Mouse (Mus musculus) T-helper 17 cell (primary cell): ENCODE measurements around the gene Cmah.

Experiments
- in situ Hi-C, 2 experiments: fragments of 300-600 bp; cut with MboI, MseI; formaldehyde crosslinking; loops; 1 replicate in 1 of 2; 2 replicates in 1 of 2; pipeline ENCODE4 v1.15.1; 2025; ENCODE audit warnings: high pct_unique_total_duplicates in 2 of 2

Gene Cmah

DNA sequence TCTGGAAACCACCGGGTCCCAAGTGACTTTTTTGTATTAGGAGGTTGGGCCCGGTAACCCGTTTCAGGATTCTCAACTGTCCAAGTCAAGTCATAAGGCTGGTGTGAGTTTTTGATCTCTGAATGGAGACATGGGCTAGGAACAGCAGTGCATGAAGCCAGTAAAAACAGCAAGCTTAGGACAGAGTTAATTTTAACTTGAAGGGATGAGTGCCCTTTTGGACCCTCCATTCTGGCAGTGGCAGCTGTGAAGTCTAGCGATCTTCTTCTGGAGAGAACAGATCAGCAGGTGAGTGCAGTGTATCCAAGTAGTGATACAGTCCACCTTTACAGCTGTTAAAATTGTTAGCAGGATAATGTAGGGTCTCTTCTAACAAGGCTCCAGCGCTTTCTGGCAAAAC lies at the start of gene Cmah:
TSS of gene Cmah (plus strand) at position 204 of the 400 bp plus-strand sequence.
- in situ Hi-C loops = loop anchor here in 1 of 2 experiments (25.0 kb wide), 1 partner anchor 1335 kb away; no protein-coding TSS in a partner anchor

DNA sequence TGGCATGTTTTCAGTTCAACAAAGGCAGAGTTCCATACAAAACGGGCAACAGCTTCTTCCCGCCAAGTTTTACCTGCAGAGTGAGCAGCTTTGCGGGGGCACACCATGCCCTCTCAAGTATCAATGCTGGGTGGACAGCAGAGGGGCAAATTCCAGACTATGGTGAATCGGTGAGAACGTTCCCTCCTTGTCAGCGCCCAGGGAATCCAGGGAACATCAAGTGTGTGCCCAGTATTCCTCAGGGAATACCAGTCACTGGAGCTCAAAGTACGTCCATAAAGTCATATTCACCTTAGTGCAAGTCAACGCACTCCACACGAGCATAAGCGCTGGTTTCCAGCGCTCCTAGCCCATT lies 47.8 kb upstream of the Cmah start:
- in situ Hi-C loops = loop anchor here in 1 of 2 experiments (10.0 kb wide), 1 partner anchor 475 kb away; the partner anchor contains the start of gene Slc17a2

DNA sequence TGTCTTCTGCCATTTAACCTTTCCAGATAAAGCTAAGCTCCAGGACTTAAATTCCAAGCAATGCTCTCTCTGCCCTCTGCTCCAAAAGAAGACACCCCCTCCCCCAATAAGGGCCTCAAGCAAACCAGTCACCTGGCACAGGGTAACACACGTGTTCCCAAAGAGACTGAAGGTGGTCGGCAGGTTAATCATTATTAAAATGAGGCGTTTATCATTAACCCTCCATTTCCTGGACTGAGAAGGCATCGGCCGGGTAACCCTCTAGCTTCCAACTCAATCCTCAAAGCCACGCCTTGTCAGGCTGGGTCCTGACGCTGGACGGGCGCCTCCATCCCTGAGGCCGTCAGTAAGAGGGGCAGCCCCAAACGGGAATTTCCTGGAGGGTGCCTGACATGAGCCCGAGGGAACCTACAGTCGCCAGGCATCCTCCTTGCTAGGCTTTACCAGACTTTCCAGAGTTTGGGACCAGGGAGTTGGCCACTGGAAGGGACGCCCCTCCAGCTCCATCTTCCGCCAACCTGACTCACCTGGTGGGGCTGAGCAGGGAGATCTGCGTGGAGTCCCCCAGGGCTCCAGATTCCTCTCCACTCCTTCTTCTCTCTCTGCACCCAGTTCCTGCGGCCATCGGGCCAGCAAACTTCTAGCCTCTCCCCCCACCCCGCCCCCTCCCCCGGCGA lies 47.3 kb upstream of the Cmah start:
- in situ Hi-C loops = loop anchor here in 1 of 2 experiments (10.0 kb wide), 1 partner anchor 475 kb away; the partner anchor contains the start of gene Slc17a2

DNA sequence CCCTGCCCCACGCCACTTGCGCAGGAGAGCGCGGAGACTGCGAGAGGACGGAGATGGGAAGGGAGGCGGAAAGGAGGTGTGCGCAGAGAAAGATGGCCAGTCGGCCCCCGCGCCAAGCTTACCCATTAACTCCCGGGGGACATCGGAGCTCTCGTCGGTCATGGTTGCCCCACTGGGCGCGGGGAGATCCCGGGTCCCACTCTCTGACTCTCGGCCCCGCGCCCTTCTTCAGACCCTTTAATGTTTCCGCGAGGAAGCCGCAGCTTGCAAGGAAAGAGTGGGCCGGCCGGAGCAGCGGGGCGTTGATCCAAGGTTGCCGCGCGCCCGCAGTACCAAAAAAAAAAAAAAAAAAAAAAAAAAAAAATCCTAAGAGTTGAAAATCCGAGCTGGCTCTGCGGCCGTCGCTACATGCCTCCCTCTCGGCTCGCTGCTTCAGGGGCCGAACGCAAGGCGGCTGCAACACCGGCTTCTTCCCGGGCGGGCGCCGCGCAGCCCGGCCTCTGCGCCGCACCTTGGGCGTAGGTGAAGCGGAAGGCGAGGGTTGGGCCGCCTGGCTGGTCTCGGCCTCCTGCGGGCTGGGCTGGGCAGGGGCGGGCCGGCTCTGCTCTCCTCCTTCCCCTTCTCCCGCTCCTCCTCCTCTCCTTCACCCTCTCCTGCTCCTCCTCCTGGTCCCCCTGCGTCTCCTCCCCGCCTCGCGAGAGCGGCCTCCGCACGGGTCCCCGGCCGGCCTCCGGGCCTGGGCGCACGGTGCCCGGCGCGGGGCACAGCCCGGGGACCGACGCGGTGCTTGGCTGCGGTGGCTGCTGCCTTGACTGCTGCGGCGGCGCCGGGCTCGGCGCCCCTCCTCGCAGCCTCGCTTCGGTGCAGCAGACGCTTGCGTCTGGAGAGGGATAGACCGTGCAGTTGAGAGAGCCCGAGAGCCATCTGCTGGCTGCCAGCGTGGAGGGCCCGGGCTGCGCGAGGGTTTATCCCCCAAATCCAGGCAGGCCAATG lies 46.5 kb upstream of the Cmah start, which contains the start of gene Carmil1:
TSS of gene Carmil1 (minus strand) at position 357 of the 993 bp plus-strand sequence.
- in situ Hi-C loops = no loop called here

DNA sequence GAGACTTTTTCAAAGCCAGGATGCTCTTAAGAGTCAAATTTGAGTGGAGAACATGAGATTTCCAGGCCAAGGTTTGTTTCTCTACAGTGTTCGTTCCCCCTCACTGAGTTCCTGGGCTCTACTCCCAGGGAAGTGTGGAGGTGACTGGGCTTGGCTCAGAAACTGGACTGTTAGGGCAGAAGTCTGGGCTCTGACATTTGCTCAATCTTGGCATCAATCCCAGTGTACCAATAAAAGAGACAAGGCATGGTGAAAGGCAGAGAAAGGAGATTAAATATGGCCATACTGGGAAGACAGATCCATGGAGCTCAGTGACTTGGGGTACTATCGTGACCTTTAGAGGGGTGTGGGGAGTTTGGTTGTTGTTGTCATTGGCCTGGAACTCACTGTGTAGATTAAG lies 39.8 kb upstream of the Cmah start:
- in situ Hi-C loops = no loop called here

DNA sequence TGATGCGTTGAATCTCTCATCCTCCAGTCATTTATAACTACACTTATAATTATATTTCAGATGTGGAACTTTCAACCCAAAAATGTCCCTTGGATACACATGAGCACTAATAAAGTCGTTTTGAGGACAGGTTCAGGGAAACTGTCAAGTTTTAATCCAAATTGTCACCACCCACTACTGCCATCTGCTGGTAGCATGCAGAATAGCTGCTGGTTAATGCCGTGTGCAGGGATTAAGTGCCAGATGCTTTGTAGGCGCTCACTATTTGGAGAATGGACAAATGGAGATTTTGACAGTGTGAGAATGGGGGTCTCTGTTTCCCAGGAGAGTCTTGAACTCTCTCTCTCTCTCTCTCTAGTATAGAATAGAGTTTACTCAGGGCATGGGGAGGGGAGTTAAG lies 30.0 kb upstream of the Cmah start:
- in situ Hi-C loops = loop anchor here in 1 of 2 experiments (5.0 to 10.0 kb wide), 2 partner anchors 270 to 502 kb away; no protein-coding TSS in a partner anchor

DNA sequence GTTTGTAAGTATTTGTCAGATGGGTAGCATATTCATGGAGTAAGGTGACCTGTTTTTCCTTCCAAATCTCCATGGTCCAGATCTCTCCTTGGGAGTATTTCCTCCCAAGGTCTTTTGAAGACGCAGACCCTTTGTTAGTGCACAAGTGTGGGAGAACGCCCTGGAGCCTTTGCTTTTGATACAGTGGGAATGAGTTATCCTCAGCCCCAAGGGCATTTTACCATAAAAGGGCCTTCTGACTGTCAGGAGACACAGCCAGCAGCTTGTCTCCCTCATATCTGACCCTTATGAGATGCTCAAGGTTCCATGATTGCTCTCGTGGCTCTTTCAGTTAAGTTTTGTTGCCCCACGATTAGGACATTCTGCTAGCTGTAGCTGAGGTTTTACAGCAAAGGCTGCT lies 21.7 kb upstream of the Cmah start:
- in situ Hi-C loops = no loop called here

DNA sequence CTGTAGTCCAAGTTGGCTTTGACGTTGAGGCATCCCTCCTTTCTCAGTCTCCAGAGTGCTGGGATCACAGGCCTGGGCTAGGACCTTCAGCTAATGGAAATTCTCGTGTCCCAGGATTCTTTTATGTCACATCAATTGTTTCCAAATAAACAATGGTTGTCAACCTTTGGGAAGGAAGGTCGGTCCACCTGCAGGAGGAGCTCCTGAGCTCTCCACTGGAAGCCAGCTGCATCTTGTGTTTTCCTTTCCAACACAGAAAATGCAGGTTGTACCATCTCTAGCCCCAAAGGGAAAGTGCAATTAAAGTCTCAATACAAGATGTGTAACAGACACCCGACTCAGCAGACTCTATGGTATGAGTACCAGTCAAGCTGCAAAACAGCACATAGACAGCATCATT lies 21.0 kb upstream of the Cmah start:
- in situ Hi-C loops = no loop called here

DNA sequence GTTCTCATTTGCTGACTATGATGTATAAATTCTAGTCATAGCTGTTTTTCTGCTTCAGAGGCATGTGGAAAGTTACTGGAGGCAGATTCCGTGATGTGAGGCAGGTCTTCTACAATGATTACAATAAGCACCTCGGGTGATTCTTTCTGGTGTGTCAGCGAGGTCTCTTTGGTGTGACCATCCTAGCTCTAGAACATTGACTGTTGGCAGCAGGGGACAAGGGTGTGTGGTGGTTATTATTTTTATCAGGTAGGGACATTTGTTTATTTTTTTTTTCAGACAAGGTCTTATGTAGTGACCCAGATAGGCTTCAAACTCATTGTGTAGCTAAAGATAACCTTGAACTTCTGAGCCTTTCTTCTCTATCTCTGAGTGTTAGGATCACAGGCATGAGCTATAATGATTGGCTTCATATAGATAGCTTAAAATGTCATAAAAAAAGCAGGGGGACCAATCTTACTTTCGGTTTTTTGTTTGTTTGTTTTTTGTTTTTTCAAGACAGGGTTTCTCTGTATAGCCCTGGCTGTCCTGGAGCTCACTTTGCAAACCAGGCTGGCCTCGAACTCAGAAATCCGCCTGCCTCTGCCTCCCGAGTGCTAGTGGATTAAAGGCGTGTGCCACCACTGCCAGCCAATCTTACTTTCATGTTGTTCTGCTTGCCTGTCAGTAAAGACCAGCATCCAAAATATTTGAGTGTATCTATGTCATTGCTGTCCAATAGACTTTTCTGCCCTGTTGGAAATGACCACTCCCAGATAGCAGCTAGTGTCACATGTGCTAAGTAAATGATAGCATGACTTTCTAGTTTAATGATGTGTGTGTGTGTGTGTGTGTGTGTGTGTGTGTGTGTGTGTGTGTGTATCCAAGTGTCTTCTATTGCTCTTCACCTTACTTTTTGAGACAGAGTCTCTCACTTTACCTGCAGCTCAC lies 15.9 kb upstream of the Cmah start:
- in situ Hi-C loops = no loop called here

DNA sequence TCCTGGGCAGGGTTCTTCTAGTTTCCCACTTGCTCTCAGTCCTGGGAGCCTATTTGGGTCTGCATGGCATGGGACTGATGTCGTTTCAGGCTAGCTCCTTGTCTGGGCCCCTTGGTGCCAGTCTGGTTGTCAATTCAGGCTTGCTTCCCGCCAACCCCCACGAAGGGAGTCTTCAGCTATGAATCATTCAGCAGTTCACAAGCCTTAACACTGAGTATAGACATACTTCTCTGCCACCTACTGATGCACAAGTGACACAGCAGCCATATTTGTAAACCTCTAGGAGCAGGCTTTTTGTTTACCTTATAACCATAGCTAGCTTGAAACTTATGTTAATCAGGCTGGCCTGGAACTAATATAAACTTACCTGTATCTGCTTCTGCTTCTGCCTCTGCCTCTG lies 10.6 kb upstream of the Cmah start:
- in situ Hi-C loops = no loop called here

DNA sequence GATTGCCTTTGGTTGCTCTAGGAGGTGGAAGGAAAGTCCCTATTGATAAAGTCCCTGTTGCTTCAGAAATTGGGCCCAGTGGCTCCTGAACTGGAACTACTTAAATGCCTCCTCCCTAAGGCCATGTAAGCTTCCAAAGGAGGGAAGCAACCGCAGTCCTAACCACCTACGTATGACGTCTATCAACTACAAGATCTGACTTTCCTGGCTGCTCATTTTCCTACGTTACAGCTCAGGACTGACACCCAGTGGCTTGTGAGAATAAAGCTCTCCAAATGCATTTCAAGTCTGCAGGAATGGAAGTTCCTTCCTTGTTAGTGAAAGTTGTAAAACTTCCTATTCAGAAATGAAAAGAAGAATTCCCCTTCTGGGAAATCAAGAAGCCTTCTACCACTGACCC lies 8.6 kb upstream of the Cmah start:
- in situ Hi-C loops = no loop called here

DNA sequence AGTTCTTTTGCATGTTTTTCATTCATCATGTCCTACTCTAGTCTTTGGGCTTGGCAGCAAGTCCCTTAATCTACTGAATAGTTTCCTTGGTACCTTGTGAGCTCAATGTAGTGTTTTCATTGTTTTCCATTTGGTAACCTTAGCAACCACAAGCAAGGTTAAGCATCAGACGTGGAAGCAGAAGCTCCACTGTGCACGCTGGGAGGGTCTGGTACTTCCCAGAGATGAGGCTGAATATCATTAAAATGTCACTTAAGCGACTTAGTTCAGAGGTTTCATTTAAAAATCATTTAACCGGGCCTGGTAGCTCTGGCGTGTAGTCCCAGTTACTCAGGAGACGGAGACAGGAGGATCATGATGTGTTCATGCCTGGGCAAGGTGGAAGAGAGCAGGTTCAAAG lies 5.9 kb upstream of the Cmah start:
- in situ Hi-C loops = loop anchor here in 1 of 2 experiments (5.0 kb wide), 1 partner anchor 76 kb away; no protein-coding TSS in a partner anchor

DNA sequence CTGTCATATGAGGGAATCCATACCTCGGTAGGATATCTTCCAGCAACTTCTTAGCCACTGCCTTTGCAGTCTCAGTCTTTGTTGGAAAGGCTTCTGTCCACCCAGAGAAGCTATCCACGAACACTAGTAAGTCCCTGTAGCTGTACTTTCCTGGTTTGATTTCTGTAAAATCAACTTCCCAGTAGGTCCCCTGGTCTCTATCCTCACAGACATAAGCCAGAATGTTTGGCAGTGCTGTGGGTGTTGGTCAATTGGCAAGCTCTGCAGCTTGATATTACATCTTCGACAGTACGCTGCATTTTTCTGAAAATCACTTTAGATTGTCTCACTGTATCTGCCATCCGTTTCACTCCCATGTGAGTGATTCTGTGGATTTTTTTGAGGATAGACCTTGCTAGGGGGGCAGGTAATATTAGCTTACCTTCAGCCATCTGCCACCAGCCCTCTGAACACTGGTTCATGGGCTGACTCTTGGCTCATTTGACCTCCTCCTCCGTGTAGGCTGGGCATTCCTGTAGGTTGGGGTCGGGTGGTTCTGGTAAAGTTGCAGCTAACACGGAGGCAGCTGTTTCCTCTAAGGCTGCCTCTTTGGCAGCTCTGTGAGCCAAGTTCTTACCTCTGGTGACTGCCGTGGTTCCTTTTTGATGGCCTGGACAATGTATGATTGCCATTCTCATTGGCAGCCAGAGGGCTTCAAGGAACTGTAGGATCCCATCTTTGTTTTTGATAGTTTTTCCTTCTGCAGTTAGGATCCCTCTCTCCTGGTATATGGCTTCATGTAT lies 1.0 kb downstream of the Cmah start:
- in situ Hi-C loops = loop anchor here in 1 of 2 experiments (25.0 kb wide), 1 partner anchor 1334 kb away; no protein-coding TSS in a partner anchor

DNA sequence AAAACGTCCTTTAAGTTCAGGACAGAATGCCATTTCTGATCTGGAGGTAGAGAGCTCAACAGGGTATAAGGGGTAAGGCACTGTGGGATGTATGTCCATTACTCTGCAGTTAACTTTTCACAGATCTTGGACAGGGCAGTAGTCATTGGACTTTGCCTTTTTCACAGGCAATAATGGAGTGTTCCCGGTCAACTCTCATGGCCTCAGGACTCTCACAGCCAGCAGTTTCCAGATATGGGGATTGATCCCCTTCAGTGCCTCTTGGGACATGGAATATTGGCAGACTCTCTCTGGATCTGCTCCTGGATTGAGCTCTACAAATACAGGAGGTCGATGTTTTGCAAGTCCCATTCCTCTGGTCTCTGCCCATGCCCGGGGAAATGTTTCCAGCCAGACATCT lies 2.9 kb downstream of the Cmah start:
- in situ Hi-C loops = loop anchor here in 1 of 2 experiments (5.0 to 25.0 kb wide), 2 partner anchors 247 to 1332 kb away; no protein-coding TSS in a partner anchor

DNA sequence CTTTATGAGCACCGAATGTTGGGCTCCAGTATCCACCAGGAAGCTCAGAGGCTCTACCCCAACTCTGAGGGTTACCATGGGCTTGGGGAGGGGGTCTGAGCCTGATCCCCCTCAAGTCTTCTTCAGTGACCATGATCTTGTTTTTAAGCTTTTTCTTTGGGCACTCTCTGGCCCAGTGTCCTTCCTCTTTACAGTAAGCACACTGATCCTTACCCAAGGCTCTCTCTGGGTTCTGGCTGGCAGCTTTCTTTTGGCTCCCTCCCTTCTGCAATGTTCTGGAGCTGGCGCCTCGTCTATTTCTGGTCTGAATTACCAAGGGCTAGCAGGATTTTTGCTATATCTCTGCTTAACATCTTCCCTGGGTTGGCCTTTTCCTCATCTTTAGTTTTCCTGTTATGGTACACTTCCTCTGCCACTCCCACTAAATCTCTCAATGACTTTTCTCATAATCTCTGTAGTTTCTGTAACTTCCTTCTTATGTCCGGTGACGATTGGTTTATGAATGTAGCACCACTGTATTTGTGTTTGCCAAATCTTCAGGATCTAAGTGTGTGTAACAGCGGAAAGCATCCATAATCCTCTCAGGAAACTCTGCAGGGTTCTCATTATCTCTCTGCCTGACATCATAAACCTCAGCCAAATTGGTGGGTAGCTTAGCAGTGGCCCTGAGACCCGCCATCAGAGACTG lies 3.8 kb downstream of the Cmah start:
- in situ Hi-C loops = loop anchor here in 1 of 2 experiments (5.0 to 25.0 kb wide), 2 partner anchors 246 to 1331 kb away; no protein-coding TSS in a partner anchor

DNA sequence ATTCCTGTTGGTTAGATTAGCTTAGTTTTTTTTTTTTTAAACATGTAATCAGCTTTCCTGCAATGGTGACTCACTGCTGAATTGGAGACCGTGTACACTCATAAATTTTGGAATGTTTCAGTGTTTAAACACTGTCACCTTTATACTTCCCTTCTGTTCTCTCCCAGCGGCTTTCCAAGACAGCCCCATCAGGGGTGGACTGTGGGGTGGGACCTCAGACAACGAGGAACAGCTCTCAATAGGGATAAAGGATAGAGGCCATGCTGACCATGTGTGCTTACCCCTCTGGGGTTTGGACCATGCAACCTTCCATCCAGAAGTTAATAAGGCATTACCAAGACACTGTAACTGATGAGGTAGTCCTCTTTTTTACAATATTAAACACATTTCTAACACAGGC lies 5.3 kb downstream of the Cmah start:
- in situ Hi-C loops = loop anchor here in 1 of 2 experiments (5.0 to 25.0 kb wide), 2 partner anchors 245 to 1330 kb away; no protein-coding TSS in a partner anchor

DNA sequence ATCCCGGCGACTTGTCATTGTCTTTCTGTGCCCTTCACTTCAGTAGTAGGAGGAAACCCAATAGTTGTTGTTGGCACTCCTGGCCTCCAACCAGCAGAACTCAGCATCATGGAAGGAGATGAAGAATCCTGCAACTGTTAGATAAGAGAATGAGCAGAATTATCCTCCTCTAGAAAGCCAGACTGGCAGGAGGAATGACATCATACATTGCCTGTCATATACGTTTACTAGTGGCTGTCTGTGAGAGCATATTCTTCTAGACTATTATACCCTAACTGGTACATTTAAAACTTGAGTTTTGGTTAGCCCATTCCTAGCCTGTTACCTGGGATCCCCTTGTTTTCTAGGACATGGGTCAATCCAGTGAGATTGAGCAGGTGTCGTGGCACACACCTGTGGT lies 9.6 kb downstream of the Cmah start:
- in situ Hi-C loops = loop anchor here (5.0 to 25.0 kb wide), 3 partner anchors 350 to 1325 kb away; no protein-coding TSS in a partner anchor

DNA sequence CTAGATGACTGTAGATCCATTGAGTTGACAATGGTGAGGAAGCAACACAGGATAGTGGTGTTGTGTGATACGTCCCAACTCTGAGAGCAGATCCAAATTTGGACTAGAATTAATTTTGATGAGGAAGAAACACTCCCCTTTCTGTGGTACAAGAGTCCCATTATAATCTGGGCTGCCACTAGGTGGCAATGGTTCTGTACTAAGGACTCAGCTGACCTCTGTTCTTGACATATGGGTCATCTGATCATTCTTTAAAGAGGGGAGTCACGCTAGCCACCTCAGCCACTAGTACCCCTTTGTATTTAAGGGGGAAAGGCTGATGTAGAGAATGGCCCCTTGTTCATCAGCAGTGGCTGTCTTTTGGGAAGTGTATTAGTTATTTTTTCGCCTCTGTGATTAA lies 10.7 kb downstream of the Cmah start:
- in situ Hi-C loops = loop anchor here (5.0 to 25.0 kb wide), 3 partner anchors 349 to 1324 kb away; no protein-coding TSS in a partner anchor

DNA sequence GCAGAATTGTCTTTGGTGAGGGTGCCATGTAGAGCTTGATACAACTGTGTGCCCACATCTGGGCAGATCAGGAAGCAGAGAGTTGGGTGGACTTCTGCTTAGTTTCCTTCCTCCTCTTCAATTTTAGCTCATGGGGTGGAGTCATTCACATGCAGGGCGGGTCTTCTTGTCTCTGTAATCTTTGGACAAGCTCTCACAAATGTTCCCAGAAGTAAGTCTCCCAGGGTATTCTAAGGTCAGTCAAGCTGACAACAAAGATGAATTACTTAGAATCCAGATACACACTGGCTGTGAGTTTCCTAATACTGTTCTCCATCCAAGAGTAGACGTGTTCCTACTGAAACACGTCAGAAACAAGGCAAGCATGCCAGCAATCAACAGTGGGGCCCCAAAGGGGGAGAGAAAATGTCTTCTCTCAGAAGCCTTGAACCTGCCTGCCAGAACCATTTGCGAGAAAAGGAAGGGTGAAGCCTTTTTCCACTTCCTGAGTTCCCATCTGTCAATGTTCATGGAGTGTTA lies 11.2 kb downstream of the Cmah start:
- in situ Hi-C loops = loop anchor here (5.0 to 25.0 kb wide), 3 partner anchors 349 to 1324 kb away; no protein-coding TSS in a partner anchor
